Mouse (Mus musculus) hindbrain, postnatal 0 days (tissue): ENCODE results near the gene Sdr39u1. TPM values are rescaled to one million over a fixed set of nuclear protein-coding genes. Genes with fewer than 3 reads are reported as not detected.
A peak's percentile ranks its signal among the peaks of the same experiment; 100 is the strongest.

Experiments
- ATAC-seq: fragments of 200-750 bp; cut with Nextera tagmentation; 2 replicates; pipeline ENCODE4 v1.8.0; 2017; ENCODE audit warnings: mild to moderate bottlenecking, moderate TSS enrichment, moderate library complexity
- DNase-seq: peaks from one replicate; pipeline ENCODE4 v3.0.0-alpha.2; 2015; ENCODE audit warnings: low spot score
- H3K27ac ChIP-seq: fragments of 300-500 bp; sonication (generic); 2 replicates; pipeline ENCODE4 v1.5.1; 2014; ENCODE audit warnings: mild to moderate bottlenecking
- H3K27me3 ChIP-seq: fragments of 300-500 bp; sonication (generic); 2 replicates; pipeline ENCODE4 v1.6.1; 2014; ENCODE audit warnings: low read length, mixed read lengths; ENCODE audit not compliant: insufficient read depth
- H3K36me3 ChIP-seq: fragments of 300-500 bp; sonication (generic); 2 replicates; pipeline ENCODE4 v1.6.1; 2014; ENCODE audit warnings: low read length, mixed read lengths; ENCODE audit not compliant: insufficient read depth
- H3K4me1 ChIP-seq: fragments of 300-500 bp; sonication (generic); 2 replicates; pipeline ENCODE4 v1.6.1; 2014; ENCODE audit warnings: antibody characterized with exemption, low read length, mixed read lengths; ENCODE audit not compliant: insufficient read depth
- H3K4me2 ChIP-seq: fragments of 300-500 bp; sonication (generic); 2 replicates; pipeline ENCODE4 v1.6.1; 2014; ENCODE audit warnings: low read depth, mild to moderate bottlenecking, low read length, moderate library complexity, mixed read lengths
- H3K4me3 ChIP-seq: fragments of 300-500 bp; sonication (generic); 2 replicates; pipeline ENCODE4 v1.5.1; 2014; ENCODE audit warnings: low read length
- H3K9ac ChIP-seq: fragments of 300-500 bp; sonication (generic); replicated peaks from 2 replicates; pipeline ENCODE4 v1.6.1; 2014; ENCODE audit warnings: mild to moderate bottlenecking, low read length, moderate library complexity, mixed read lengths
- H3K9me3 ChIP-seq: fragments of 300-500 bp; sonication (generic); 2 replicates; pipeline ENCODE4 v1.6.1; 2016; ENCODE audit warnings: low read length, mixed read lengths
- CTCF ChIP-seq: IDR thresholded peaks from 2 replicates; pipeline ENCODE4 v1.5.1; 2016; ENCODE audit warnings: antibody characterized with exemption, control low read depth, low read depth
- WGBS: fragments of 180-500 bp; shearing (Covaris S2); extraction: QIAGEN DNeasy Blood & Tissue Kit; methylation state at CpG from one replicate; pipeline ENCODE4 v1.1.7; 2014; 5-methylcytosine and 5-hydroxymethylcytosine counted together
- polyA plus RNA-seq: library from polyadenylated mRNA; unstranded; fragments of >200 nt; fragmentation: Nextera tagmentation; extraction: Ambion mirVana; gene quantifications from 2 replicates; pipeline ENCODE4 v1.2.1, GENCODE M21; 2015
- total RNA-seq: library from RNA; depleted of rRNA; stranded (reverse); fragments of >200 nt; gene quantifications from 2 replicates; pipeline ENCODE4 v1.2.3, GENCODE M21; 2014

Gene Sdr39u1
- total and polyA plus RNA-seq, 2 experiments from 2014 or later: 120 to 134 TPM

DNA sequence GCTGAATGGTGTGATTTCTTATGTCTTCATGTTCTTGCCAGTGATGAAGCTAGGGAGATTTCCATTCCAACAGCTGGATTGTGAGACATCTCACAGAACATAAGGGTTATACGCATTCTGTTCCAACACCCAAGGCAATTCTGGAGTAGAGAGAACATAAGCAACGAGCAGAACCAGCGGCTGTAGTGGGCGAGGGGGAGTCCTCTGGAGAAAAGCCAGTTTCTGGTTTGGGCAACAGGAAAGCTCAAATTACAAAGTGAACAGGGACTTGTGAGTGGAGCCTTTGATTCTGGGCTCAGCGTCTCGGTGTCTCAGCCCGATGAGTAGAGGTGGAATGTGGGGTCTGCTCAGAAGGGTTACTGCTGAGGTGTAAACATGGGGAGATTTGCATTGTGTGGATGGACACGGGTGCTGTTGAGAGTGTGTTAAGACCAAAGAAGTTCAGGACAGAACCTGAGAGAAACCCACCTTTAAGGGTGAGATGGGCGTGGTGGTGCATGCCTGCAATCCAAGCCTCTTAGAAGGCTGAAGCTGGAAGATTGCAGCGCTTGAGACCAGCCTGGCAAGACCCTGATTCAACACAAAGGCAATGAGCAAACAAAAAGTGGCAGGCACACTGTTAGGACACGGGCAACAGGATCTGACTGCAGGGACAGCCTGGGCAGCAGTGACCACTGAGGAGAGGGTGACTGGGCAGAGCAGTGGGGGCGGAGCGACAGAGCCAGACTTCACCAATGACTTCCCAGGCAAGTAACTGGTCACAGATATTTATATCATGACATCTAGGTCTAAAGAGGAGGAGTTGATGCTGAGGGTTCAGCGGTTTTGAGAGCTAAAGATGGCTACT, 22.4 kb downstream of the Sdr39u1 start:
- Histone ChIP-seq H3K27ac (no peak overlapping the region), H3K27me3 (no peaks in the 10 kb centered on the region), H3K4me3 (no peak overlapping the region), H3K4me2 (no peak overlapping the region), H3K36me3 (no peaks in the 10 kb centered on the region), H3K4me1 (no peaks in the 10 kb centered on the region), H3K9ac (no peak overlapping the region), H3K9me3 (no peaks in the 10 kb centered on the region)
- DNase-seq (no peak), ATAC-seq (no peak)
- WGBS: 31% methylated on average over 14 of the region's 14 CpGs
- TF ChIP-seq CTCF: no peak

GRCm38 (mm10) chr14:55873714-55874683, 26.1 kb downstream of the Sdr39u1 start:
- no peaks in the 10 kb centered on the region for H3K9me3 ChIP-seq
- no peaks in the 10 kb centered on the region for H3K4me1 ChIP-seq
- H3K27me3 ChIP-seq: no peaks in the 10 kb centered on the region
- H3K9ac ChIP-seq: peak overlapping the region; percentile 22; the same call in 1 of the 2 replicates
- peak; percentile 70 for ATAC-seq
- peak overlapping the region; percentile 10; the same call in 1 of the 2 replicates for H3K4me3 ChIP-seq
- peak overlapping the region; percentile 57 for H3K27ac ChIP-seq
- peak; percentile 88 for DNase-seq
- WGBS: 15% methylated on average over 30 of the region's 30 CpGs
- peak overlapping the region; percentile 42 for H3K4me2 ChIP-seq
- H3K36me3 ChIP-seq: peaks cover 31% of the 10 kb centered on the region
- peak; percentile 99 for TF ChIP-seq CTCF

GRCm38 (mm10) chr14:55873242-55873713, 26.8 kb downstream of the Sdr39u1 start:
- no peak for DNase-seq
- Histone ChIP-seq H3K36me3 (peaks cover 31% of the 10 kb centered on the region), H3K4me1 (no peaks in the 10 kb centered on the region), H3K27me3 (no peaks in the 10 kb centered on the region), H3K9ac (peak overlapping the region; percentile 22; the same call in 1 of the 2 replicates), H3K4me3 (no peak overlapping the region), H3K4me2 (no peak overlapping the region), H3K27ac (peak overlapping the region; percentile 57; the same call in 1 of the 2 replicates), H3K9me3 (no peaks in the 10 kb centered on the region)
- peak; percentile 30 for ATAC-seq
- no peak for TF ChIP-seq CTCF
- WGBS: 76% methylated on average over 8 of the region's 8 CpGs

GRCm38 (mm10) chr14:55872551-55872950, 27.5 kb downstream of the Sdr39u1 start:
- no peak for TF ChIP-seq CTCF
- Histone ChIP-seq H3K9me3 (no peaks in the 10 kb centered on the region), H3K27ac (no peak overlapping the region), H3K9ac (no peak overlapping the region), H3K36me3 (peaks cover 34% of the 10 kb centered on the region), H3K4me3 (no peak overlapping the region), H3K27me3 (no peaks in the 10 kb centered on the region), H3K4me1 (no peaks in the 10 kb centered on the region), H3K4me2 (no peak overlapping the region)
- ATAC-seq (no peak), DNase-seq (no peak)
- WGBS: 91% methylated on average over 17 of the region's 17 CpGs

DNA sequence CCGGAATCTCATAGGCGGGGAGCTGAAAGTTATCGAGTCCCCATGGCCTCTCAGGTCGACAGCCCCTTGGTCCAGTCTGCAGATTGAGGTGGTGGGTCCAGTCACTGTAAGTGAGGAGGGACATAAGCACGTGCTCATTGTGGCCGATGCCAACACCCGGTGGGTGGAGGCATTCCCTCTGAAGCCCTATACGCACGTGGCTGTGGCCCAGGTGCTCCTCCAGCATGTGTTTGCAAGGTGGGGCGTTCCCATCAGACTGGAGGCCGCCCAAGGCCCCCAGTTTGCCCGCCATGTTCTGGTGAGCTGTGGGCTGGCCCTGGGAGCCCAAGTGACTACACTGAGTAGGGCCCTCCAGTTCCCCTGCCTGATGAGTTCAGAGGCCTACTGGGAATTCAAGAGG, 28.1 kb downstream of the Sdr39u1 start:
- Histone ChIP-seq H3K4me3 (no peak overlapping the region), H3K4me2 (no peak overlapping the region), H3K36me3 (peaks cover 34% of the 10 kb centered on the region), H3K9ac (no peak overlapping the region), H3K27ac (no peak overlapping the region), H3K9me3 (no peaks in the 10 kb centered on the region), H3K4me1 (no peaks in the 10 kb centered on the region), H3K27me3 (no peaks in the 10 kb centered on the region)
- 93% methylated on average over 12 of the region's 12 CpGs for WGBS
- DNase-seq (no peak), ATAC-seq (no peak)
- no peak for TF ChIP-seq CTCF

GRCm38 (mm10) chr14:55869538-55869937, 30.6 kb downstream of the Sdr39u1 start:
- Histone ChIP-seq H3K27ac (no peak overlapping the region), H3K9ac (no peak overlapping the region), H3K36me3 (peaks cover 52% of the 10 kb centered on the region), H3K4me3 (no peak overlapping the region), H3K27me3 (no peaks in the 10 kb centered on the region), H3K4me1 (no peaks in the 10 kb centered on the region), H3K9me3 (no peaks in the 10 kb centered on the region), H3K4me2 (no peak overlapping the region)
- no peak for TF ChIP-seq CTCF
- DNase-seq (no peak), ATAC-seq (no peak)
- WGBS: 98% methylated on average over 6 of the region's 6 CpGs
